Comparison of ENCODE assay signal across 8 mouse cellular contexts in the genomic region with DNA sequence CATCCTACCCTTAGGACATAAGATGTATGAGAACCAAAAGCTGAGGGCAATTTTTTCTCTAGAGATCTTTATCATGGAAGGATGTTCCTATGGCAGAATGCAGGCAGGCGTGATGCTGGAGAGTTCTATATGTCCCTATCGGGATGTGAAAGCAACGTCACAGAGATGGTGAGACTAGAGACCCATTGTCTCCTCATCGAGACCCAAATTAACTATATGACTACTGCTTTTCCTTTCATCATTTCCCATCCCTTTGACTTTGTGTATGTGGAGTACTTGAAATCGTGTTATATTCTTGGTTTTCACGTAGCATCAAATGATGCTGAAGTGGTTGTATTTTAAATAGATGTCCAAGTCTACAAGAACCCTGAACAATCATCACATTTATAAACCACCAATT. TPM values are rescaled to one million over a fixed set of nuclear protein-coding genes. Genes with fewer than 3 reads are reported as not detected.
DNase-seq lines count a peak whose midpoint lies in the region; ATAC-seq and TF ChIP-seq lines count a peak whose summit lies in the region.

A gene (minus strand): TSS at position 101 of the 400 bp plus-strand sequence.

- intact Hi-C loops in gastrocnemius, postnatal 14 days (cut with DNase I; ENCODE audit: low total_unique reads) = no loop called here

- TF ChIP-seq CTCF in kidney, adult 2 months (conservative IDR thresholded peaks at IDR 0.05; ENCODE audit: insufficient read depth, insufficient read length, low read depth, low read length) = no peak
- no peak for TF ChIP-seq CTCF in Patski (IDR thresholded peaks at IDR 0.05)
- no peak for TF ChIP-seq CTCF in intestine, postnatal 0 days (IDR thresholded peaks at IDR 0.05; ENCODE audit: low read depth)

- H3K4me1 ChIP-seq in kidney, adult 2 months (ENCODE audit: control insufficient read depth, insufficient read depth, low read length) = peaks cover 13% of the 10 kb centered on the region; the same call in 1 of the 2 replicates
- H3K4me1 ChIP-seq in intestine, postnatal 0 days (replicated peaks; ENCODE audit: control insufficient read depth, insufficient read depth, low read length) = peaks cover 4% of the 10 kb centered on the region; the same call in 1 of the 2 replicates
- H3K4me1 ChIP-seq in midbrain, embryonic 14.5 days (ENCODE audit: control insufficient read depth, insufficient read depth, low read length) = 0 out of 2 replicates have a peak, but pooled peaks cover 10% of the 10 kb centered on the region

- H3K27me3 ChIP-seq in kidney, adult 2 months (replicated peaks; ENCODE audit: control insufficient read depth, insufficient read depth, low read length) = no peaks in the 10 kb centered on the region
- H3K27me3 ChIP-seq in Patski = no peaks in the 10 kb centered on the region
- H3K27me3 ChIP-seq in intestine, postnatal 0 days (replicated peaks; ENCODE audit: control insufficient read depth, insufficient read depth, low read length) = no peaks in the 10 kb centered on the region
- H3K27me3 ChIP-seq in midbrain, embryonic 14.5 days (ENCODE audit: control insufficient read depth, insufficient read depth, low read length) = peaks cover 21% of the 10 kb centered on the region

- H3K9ac ChIP-seq in intestine, postnatal 0 days (ENCODE audit: low read depth, low read length) = peak within 1 kb of the TSS; percentile 73
- H3K9ac ChIP-seq in midbrain, embryonic 14.5 days (replicated peaks; ENCODE audit: low read length) = peak within 1 kb of the TSS; percentile 52

- POLR2A ChIA-PET in Patski (lab: Charles Lee) = interaction anchor here (0.7 kb wide), 1 partner anchor 9 kb away, joined by 3 read pairs; no protein-coding TSS in a partner anchor

- no peak for ATAC-seq in Patski
- ATAC-seq in intestine, postnatal 0 days = no peak
- no peak for ATAC-seq in midbrain, embryonic 14.5 days (ENCODE audit: low FRiP score, low TSS enrichment)

- H3K9me3 ChIP-seq in intestine, postnatal 0 days (ENCODE audit: control insufficient read depth) = no peaks in the 10 kb centered on the region
- peaks cover 3% of the 10 kb centered on the region; the same call in 1 of the 2 replicates for H3K9me3 ChIP-seq in midbrain, embryonic 14.5 days (ENCODE audit: control insufficient read depth, low read length)

- no peaks in the 10 kb centered on the region for H3K36me3 ChIP-seq in kidney, adult 2 months (ENCODE audit: control insufficient read depth, insufficient read depth, low read length)
- H3K36me3 ChIP-seq in intestine, postnatal 0 days (ENCODE audit: control insufficient read depth, insufficient read depth) = no peaks in the 10 kb centered on the region
- H3K36me3 ChIP-seq in midbrain, embryonic 14.5 days (ENCODE audit: control insufficient read depth, insufficient read depth, low read length) = no peaks in the 10 kb centered on the region

- H3K27ac ChIP-seq in kidney, adult 2 months (ENCODE audit: insufficient read depth, low read depth, low read length) = peak within 1 kb of the TSS; percentile 84
- H3K27ac ChIP-seq in intestine, postnatal 0 days (ENCODE audit: low read depth, low read length) = peak within 1 kb of the TSS; percentile 90
- H3K27ac ChIP-seq in midbrain, embryonic 14.5 days (replicated peaks; ENCODE audit: low read depth, low read length) = no peak within 1 kb of the TSS

- in situ Hi-C loops in Patski (cut with MboI; ENCODE audit: low pct_unique_long_range_greater_than_20kb) = no loop called here

- H3K4me2 ChIP-seq in intestine, postnatal 0 days (replicated peaks; ENCODE audit: low read depth) = peak within 1 kb of the TSS; percentile 84
- H3K4me2 ChIP-seq in midbrain, embryonic 14.5 days (ENCODE audit: low read length) = peak within 1 kb of the TSS; percentile 99

- DNase-seq in kidney, adult 2 months = no peak
- no peak for DNase-seq in kidney, postnatal 25 days
- DNase-seq in Patski (ENCODE audit: low read depth, low spot score) = no peak
- no peak for DNase-seq in gastrocnemius, postnatal 14 days
- DNase-seq in midbrain, embryonic 14.5 days = no peak
- no peak for DNase-seq in retina, postnatal 1 day
- DNase-seq in B cell, adult 2 months = no peak

- CTCF ChIA-PET in Patski (lab: Charles Lee) = interaction anchor here (1.3 to 2.9 kb wide), 3 partner anchors 9 to 326 kb away, joined by 3 to 12 read pairs (median 4); no protein-coding TSS in a partner anchor

- WGBS in kidney, adult 2 months = 82% methylated on average over 6 of the region's 6 CpGs
- WGBS in intestine, postnatal 0 days = 77% methylated on average over 6 of the region's 6 CpGs
- 74% methylated on average over 6 of the region's 6 CpGs for WGBS in midbrain, embryonic 14.5 days

- TF ChIP-seq POLR2A in kidney, adult 2 months (IDR thresholded peaks at IDR 0.05; ENCODE audit: low read depth, low read length) = no peak

- H3K4me3 ChIP-seq in kidney, adult 2 months (ENCODE audit: insufficient read depth, low read depth, low read length) = peak within 1 kb of the TSS; percentile 61
- H3K4me3 ChIP-seq in intestine, postnatal 0 days (ENCODE audit: low read depth, low read length) = peak within 1 kb of the TSS; percentile 65
- peak within 1 kb of the TSS; percentile 60 for H3K4me3 ChIP-seq in midbrain, embryonic 14.5 days (replicated peaks; ENCODE audit: low read depth, low read length)

RNA-seq across cellular contexts. Expression of the gene that starts here (rescaled TPM):
- 251 and 255 TPM in 2 replicates for polyA plus RNA-seq in kidney, adult 2 months (2012; rRNA removed)
- 48.5 TPM for polyA plus RNA-seq in Patski (2021)
- 10 to 100 TPM; 11.8 to 12.5 TPM for total RNA-seq in gastrocnemius, postnatal 14 days (2021)
- 59.5 and 64.1 TPM in 2 replicates for polyA plus RNA-seq in intestine, postnatal 0 days (2015; fragmentation: Nextera tagmentation; extraction: Ambion mirVana)
- polyA plus RNA-seq in midbrain, embryonic 14.5 days (2014; fragmentation: Nextera tagmentation; extraction: Ambion mirVana) = 5.2 and 5.4 TPM in 2 replicates
